Mouse (Mus musculus) testis, adult 2 months (tissue): Measurements from ENCODE around the gene Crtam. TPM values are rescaled to one million over a fixed set of nuclear protein-coding genes. Genes with fewer than 3 reads are reported as not detected.
A peak's percentile ranks its signal among the peaks of the same experiment; 100 is the strongest.

ENCODE experiments used
- H3K27ac ChIP-seq: fragments of 200-500 bp; 2 replicates; pipeline ENCODE4 v1.5.1; 2012; ENCODE audit warnings: low read depth, low read length; ENCODE audit not compliant: control insufficient read depth, insufficient read depth
- H3K27me3 ChIP-seq: fragments of 200-500 bp; 2 replicates; pipeline ENCODE4 v1.6.1; 2012; ENCODE audit warnings: mild to moderate bottlenecking, low read length, moderate library complexity; ENCODE audit not compliant: control insufficient read depth, insufficient read depth
- H3K36me3 ChIP-seq: fragments of 200-500 bp; 2 replicates; pipeline ENCODE4 v1.6.1; 2012; ENCODE audit warnings: mild to moderate bottlenecking, low read length; ENCODE audit not compliant: control insufficient read depth, insufficient read depth
- H3K4me1 ChIP-seq: fragments of 200-500 bp; 2 replicates; pipeline ENCODE4 v1.6.1; 2012; ENCODE audit warnings: low read length; ENCODE audit not compliant: control insufficient read depth, insufficient read depth
- H3K4me3 ChIP-seq: fragments of 200-500 bp; 2 replicates; pipeline ENCODE4 v1.5.1; 2012; ENCODE audit warnings: low read depth, mild to moderate bottlenecking, low read length, moderate library complexity, mixed read lengths; ENCODE audit not compliant: control insufficient read depth
- CTCF ChIP-seq: fragments of 200-500 bp; IDR thresholded peaks from 2 replicates; pipeline ENCODE4 v1.5.1; 2012; ENCODE audit warnings: low read depth, mild to moderate bottlenecking, inconsistent platforms, low read length, moderate library complexity; ENCODE audit not compliant: control insufficient read depth, insufficient read depth, insufficient replicate concordance
- POLR2A ChIP-seq: fragments of 200-500 bp; IDR thresholded peaks from 2 replicates; pipeline ENCODE4 v1.6.1; 2012; ENCODE audit warnings: low read depth, mild to moderate bottlenecking, inconsistent platforms, low read length, moderate library complexity; ENCODE audit not compliant: control insufficient read depth
- polyA plus RNA-seq: library from polyadenylated mRNA; depleted of rRNA; stranded (reverse); fragments of >200 nt; gene quantifications from 2 replicates; pipeline ENCODE4 v1.2.3, GENCODE M21; 2012

The Crtam gene
- polyA plus RNA-seq, 1 experiment = 9.5 TPM

GRCm38 (mm10) chr9:40974042-40974801, 30.2 kb downstream of the Crtam start:
- H3K27me3 ChIP-seq = no peaks in the 10 kb centered on the region
- no peaks in the 10 kb centered on the region; the same call in 1 of the 2 replicates for H3K36me3 ChIP-seq
- no peak overlapping the region for H3K4me3 ChIP-seq
- no peak overlapping the region for H3K27ac ChIP-seq
- TF ChIP-seq POLR2A = no peak
- TF ChIP-seq CTCF = no peak
- no peaks in the 10 kb centered on the region for H3K4me1 ChIP-seq

- no peaks in the 10 kb centered on the region; the same call in 1 of the 2 replicates for H3K36me3 ChIP-seq
- H3K4me1 ChIP-seq = peaks cover 2% of the 10 kb centered on the region
- no peaks in the 10 kb centered on the region for H3K27me3 ChIP-seq
- TF ChIP-seq CTCF (no peak), POLR2A (no peak)
- H3K27ac ChIP-seq = peak overlapping the region; percentile 74
- H3K4me3 ChIP-seq = peak overlapping the region; percentile 92
Observed at GRCm38 (mm10) chr9:40964418-40964714, 40.1 kb downstream of the Crtam start.

- Histone ChIP-seq H3K27me3 (no peaks in the 10 kb centered on the region), H3K36me3 (no peaks in the 10 kb centered on the region; the same call in 1 of the 2 replicates), H3K27ac (peak within 1 kb of the TSS; percentile 92), H3K4me1 (peaks cover 2% of the 10 kb centered on the region), H3K4me3 (peak within 1 kb of the TSS; percentile 92)
- TF ChIP-seq POLR2A (peak; percentile 64), CTCF (no peak)
Observed at GRCm38 (mm10) chr9:40963586-40964417, 40.6 kb downstream of the Crtam start, which contains the start of gene Jhy. Gene Jhy (minus strand): TSS chr9:40964118.

GRCm38 (mm10) chr9:40961401-40961800, 43.0 kb downstream of the Crtam start:
- TF ChIP-seq POLR2A (no peak), CTCF (no peak)
- Histone ChIP-seq H3K27ac (no peak overlapping the region), H3K27me3 (no peaks in the 10 kb centered on the region), H3K4me1 (peaks cover 2% of the 10 kb centered on the region), H3K4me3 (no peak overlapping the region), H3K36me3 (no peaks in the 10 kb centered on the region; the same call in 1 of the 2 replicates)

- no peaks in the 10 kb centered on the region for H3K36me3 ChIP-seq
- TF ChIP-seq POLR2A = no peak
- TF ChIP-seq CTCF = no peak
- H3K27me3 ChIP-seq = no peaks in the 10 kb centered on the region
- peaks cover 7% of the 10 kb centered on the region for H3K4me1 ChIP-seq
- H3K4me3 ChIP-seq = no peak overlapping the region
- H3K27ac ChIP-seq = no peak overlapping the region
Observed at GRCm38 (mm10) chr9:40949039-40949615, 55.3 kb downstream of the Crtam start.

- Histone ChIP-seq H3K27ac (no peak overlapping the region), H3K4me1 (peaks cover 8% of the 10 kb centered on the region), H3K4me3 (no peak overlapping the region), H3K36me3 (no peaks in the 10 kb centered on the region), H3K27me3 (no peaks in the 10 kb centered on the region)
- TF ChIP-seq POLR2A (no peak), CTCF (no peak)
Observed at GRCm38 (mm10) chr9:40948473-40948872, 56.0 kb downstream of the Crtam start.

GRCm38 (mm10) chr9:40947131-40947530, 57.3 kb downstream of the Crtam start:
- no peak overlapping the region for H3K27ac ChIP-seq
- H3K4me1 ChIP-seq = peaks cover 8% of the 10 kb centered on the region
- no peaks in the 10 kb centered on the region for H3K27me3 ChIP-seq
- H3K4me3 ChIP-seq = no peak overlapping the region
- TF ChIP-seq CTCF (no peak), POLR2A (no peak)
- no peaks in the 10 kb centered on the region for H3K36me3 ChIP-seq
